Mouse (Mus musculus): Measurements from ENCODE around the gene B3galt2. TPM values are rescaled to one million over a fixed set of nuclear protein-coding genes. Genes with fewer than 3 reads are reported as not detected.
"Not testable (repeated sequence)": the region's sequence is repeated elsewhere in the genome, so short reads cannot be mapped to it uniquely, and the experiment has no call there.

The B3galt2 gene
- polyA plus RNA-seq, 1 experiment from 2014 or later: 0.12 TPM

- Histone ChIP-seq H3K4me2 (no peak overlapping the region), H3K4me3 (no peak overlapping the region), H3K27ac (no peak overlapping the region), H3K36me3 (peaks cover 14% of the 10 kb centered on the region), H3K4me1 (no peaks in the 10 kb centered on the region), H3K9me3 (replicated peaks) (no peaks in the 10 kb centered on the region), H3K9ac (no peak overlapping the region), H3K27me3 (replicated peaks) (no peaks in the 10 kb centered on the region)
- 84% methylated on average over 4 of the region's 4 CpGs for whole genome bisulfite sequencing (ENCODE audit: insufficient replicate concordance)
- ATAC-seq: no peak
Observed at GRCm38 (mm10) chr1:143646219-143646618, 5.8 kb downstream of the B3galt2 start.

- Histone ChIP-seq H3K27ac (no peak overlapping the region), H3K4me3 (no peak overlapping the region), H3K4me2 (no peak overlapping the region), H3K9ac (no peak overlapping the region), H3K4me1 (peaks cover 5% of the 10 kb centered on the region; the same call in 1 of the 2 replicates), H3K27me3 (replicated peaks) (no peaks in the 10 kb centered on the region), H3K36me3 (peaks cover 20% of the 10 kb centered on the region), H3K9me3 (replicated peaks) (no peaks in the 10 kb centered on the region)
- WGBS (ENCODE audit: insufficient replicate concordance): 85% methylated on average over 2 of the region's 2 CpGs
- ATAC-seq: no peak
Observed at GRCm38 (mm10) chr1:143650317-143650716, 9.9 kb downstream of the B3galt2 start.

DNA sequence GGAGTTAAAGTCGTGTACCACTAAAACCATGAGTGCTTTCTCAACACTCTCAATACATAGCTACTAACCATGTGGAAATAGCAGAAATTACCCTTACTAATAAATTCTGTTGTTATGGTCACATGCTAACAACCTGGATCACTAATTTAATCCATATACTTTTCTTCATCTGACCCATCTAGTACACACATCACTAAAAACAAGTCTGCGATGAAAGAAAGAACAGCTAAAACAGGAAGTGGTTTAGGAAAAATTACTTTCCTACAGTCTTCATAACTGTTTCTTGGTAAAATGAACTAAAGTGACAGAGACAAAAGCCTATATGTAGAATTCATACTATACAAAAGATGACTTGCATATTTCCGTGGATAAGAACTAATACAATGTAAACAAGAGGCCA is 13.2 kb downstream of the B3galt2 start:
- ATAC-seq: no peak
- H3K36me3 ChIP-seq: peaks cover 15% of the 10 kb centered on the region
- no peak overlapping the region for H3K27ac ChIP-seq
- no peak overlapping the region for H3K9ac ChIP-seq
- no peaks in the 10 kb centered on the region for H3K9me3 ChIP-seq (replicated peaks)
- H3K27me3 ChIP-seq (replicated peaks): no peaks in the 10 kb centered on the region
- 78% methylated on average over 3 of the region's 3 CpGs for WGBS (ENCODE audit: insufficient replicate concordance)
- no peak overlapping the region for H3K4me2 ChIP-seq
- H3K4me1 ChIP-seq: peaks cover 5% of the 10 kb centered on the region; the same call in 1 of the 2 replicates
- no peak overlapping the region for H3K4me3 ChIP-seq

- H3K4me2 ChIP-seq: no peak overlapping the region
- H3K36me3 ChIP-seq: peaks cover 51% of the 10 kb centered on the region
- H3K4me1 ChIP-seq: no peaks in the 10 kb centered on the region
- H3K9ac ChIP-seq: no peak overlapping the region
- 93% methylated on average over 2 of the region's 2 CpGs for WGBS (ENCODE audit: insufficient replicate concordance)
- H3K27ac ChIP-seq: no peak overlapping the region
- ATAC-seq: no peak
- no peaks in the 10 kb centered on the region for H3K9me3 ChIP-seq (replicated peaks)
- H3K4me3 ChIP-seq: no peak overlapping the region
- no peaks in the 10 kb centered on the region for H3K27me3 ChIP-seq (replicated peaks)
Observed at GRCm38 (mm10) chr1:143663197-143663596, 22.7 kb downstream of the B3galt2 start.

DNA sequence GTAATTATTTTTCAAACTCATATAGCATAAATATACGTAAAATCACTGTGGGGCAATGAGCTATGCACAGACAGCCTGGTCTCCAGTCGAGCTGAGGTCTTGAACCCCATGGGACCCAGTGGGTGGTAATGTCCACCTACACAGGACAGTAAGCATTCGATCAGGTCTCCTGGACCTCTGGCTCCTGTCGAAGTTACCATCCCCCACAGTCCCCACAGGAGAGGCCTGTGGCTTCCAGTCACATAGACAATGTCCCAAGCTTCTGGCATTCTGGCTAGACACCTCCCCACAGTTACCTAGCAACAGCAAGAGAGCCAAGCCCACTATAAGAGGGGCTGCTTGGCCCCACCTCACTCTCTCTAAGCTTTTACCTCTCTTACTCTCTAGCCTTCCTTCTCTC is 24.3 kb downstream of the B3galt2 start:
- H3K9me3 ChIP-seq (replicated peaks); H3K4me1 ChIP-seq; H3K4me3 ChIP-seq; H3K27ac ChIP-seq; ATAC-seq; H3K4me2 ChIP-seq; H3K9ac ChIP-seq; H3K27me3 ChIP-seq (replicated peaks): not testable (repeated sequence)
- H3K36me3 ChIP-seq: peaks cover 62% of the 10 kb centered on the region
- 75% methylated on average over 4 of the region's 4 CpGs for WGBS (ENCODE audit: insufficient replicate concordance)

GRCm38 (mm10) chr1:143675734-143676361 is 35.4 kb downstream of the B3galt2 start:
- Histone ChIP-seq H3K9ac (no peak overlapping the region), H3K36me3 (peaks cover 64% of the 10 kb centered on the region), H3K9me3 (replicated peaks) (no peaks in the 10 kb centered on the region), H3K4me3 (no peak overlapping the region), H3K27ac (no peak overlapping the region), H3K4me1 (no peaks in the 10 kb centered on the region), H3K4me2 (no peak overlapping the region), H3K27me3 (replicated peaks) (no peaks in the 10 kb centered on the region)
- 95% methylated on average over 4 of the region's 4 CpGs for WGBS (ENCODE audit: insufficient replicate concordance)
- no peak for ATAC-seq

GRCm38 (mm10) chr1:143681108-143681507 is 40.6 kb downstream of the B3galt2 start:
- 90% methylated on average over 5 of the region's 5 CpGs for WGBS (ENCODE audit: insufficient replicate concordance)
- no peaks in the 10 kb centered on the region for H3K4me1 ChIP-seq
- H3K9ac ChIP-seq: no peak overlapping the region
- no peaks in the 10 kb centered on the region for H3K9me3 ChIP-seq (replicated peaks)
- H3K27me3 ChIP-seq (replicated peaks): no peaks in the 10 kb centered on the region
- no peak overlapping the region for H3K27ac ChIP-seq
- H3K36me3 ChIP-seq: peaks cover 68% of the 10 kb centered on the region
- no peak overlapping the region for H3K4me3 ChIP-seq
- ATAC-seq: no peak
- H3K4me2 ChIP-seq: no peak overlapping the region

DNA sequence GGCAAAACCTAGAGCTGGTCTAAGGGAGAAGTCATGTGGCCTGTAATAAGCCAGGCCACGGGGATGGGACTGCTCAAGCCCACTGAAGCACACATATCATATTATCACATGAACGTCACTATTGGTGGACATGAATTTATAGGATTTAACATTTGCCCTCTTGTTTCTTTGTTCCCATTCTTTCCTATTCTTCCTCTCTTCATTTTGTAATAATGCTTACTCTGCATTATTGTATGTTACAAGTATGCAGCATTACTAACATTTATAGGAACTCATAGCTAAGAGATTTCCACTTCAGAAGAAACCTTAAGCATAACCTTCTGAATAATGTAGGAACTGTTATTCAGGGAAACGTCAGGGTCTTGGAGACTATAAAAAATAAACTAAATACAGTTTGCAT is 44.4 kb downstream of the B3galt2 start:
- peaks cover 64% of the 10 kb centered on the region for H3K36me3 ChIP-seq
- no peaks in the 10 kb centered on the region for H3K27me3 ChIP-seq (replicated peaks)
- WGBS (ENCODE audit: insufficient replicate concordance): 82% methylated on average over 3 of the region's 3 CpGs
- ATAC-seq: no peak
- no peak overlapping the region for H3K4me3 ChIP-seq
- no peak overlapping the region for H3K4me2 ChIP-seq
- no peaks in the 10 kb centered on the region for H3K4me1 ChIP-seq
- no peaks in the 10 kb centered on the region for H3K9me3 ChIP-seq (replicated peaks)
- no peak overlapping the region for H3K9ac ChIP-seq
- no peak overlapping the region for H3K27ac ChIP-seq

- H3K4me2 ChIP-seq: peak overlapping the region; percentile 86
- peaks cover 7% of the 10 kb centered on the region; the same call in 1 of the 2 replicates for H3K27me3 ChIP-seq (replicated peaks)
- peaks cover 16% of the 10 kb centered on the region for H3K36me3 ChIP-seq
- peaks cover 22% of the 10 kb centered on the region for H3K4me1 ChIP-seq
- H3K9ac ChIP-seq: peak overlapping the region; percentile 93
- peak overlapping the region; percentile 94 for H3K27ac ChIP-seq
- H3K4me3 ChIP-seq: peak overlapping the region; percentile 92
- H3K9me3 ChIP-seq (replicated peaks): no peaks in the 10 kb centered on the region
- no peak for ATAC-seq
- WGBS (ENCODE audit: insufficient replicate concordance): 1% methylated on average over 13 of the region's 13 CpGs
Observed at GRCm38 (mm10) chr1:143701736-143702135, 61.3 kb downstream of the B3galt2 start.

DNA sequence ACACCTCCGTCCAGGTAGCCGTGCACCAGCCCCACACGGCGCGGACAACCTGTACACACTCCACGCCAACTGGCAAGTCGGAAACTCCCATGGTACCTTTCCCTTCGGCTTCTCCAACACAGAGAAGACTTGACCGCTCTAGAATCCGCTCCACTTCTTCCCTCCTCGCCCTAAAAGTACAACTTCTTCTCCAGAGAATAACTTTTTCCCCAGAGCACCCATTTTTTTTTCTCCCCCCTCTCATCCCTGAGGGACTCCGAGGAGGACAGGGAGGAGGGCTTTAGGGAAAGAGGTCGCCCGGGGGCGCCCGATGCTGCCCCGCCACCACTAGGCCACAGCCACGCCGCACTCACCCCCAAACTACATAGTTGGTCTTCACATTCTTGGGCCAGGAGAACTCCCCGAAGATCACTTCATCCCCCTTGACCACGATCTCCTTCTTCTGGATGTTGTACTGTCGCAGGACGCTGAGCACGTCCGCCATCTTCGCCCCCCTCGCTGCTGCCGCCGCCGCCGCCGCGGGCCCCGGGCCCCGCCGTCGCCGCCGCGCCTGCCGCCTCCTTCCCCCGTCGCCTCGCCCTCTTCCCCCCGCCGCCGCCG is 61.8 kb downstream of the B3galt2 start:
- ATAC-seq: peak; percentile 62
- WGBS (ENCODE audit: insufficient replicate concordance): under 1% methylated on average over 42 of the region's 48 CpGs
- H3K27ac ChIP-seq: peak overlapping the region; percentile 94
- peaks cover 22% of the 10 kb centered on the region for H3K4me1 ChIP-seq
- H3K9me3 ChIP-seq (replicated peaks): no peaks in the 10 kb centered on the region
- peak overlapping the region; percentile 86 for H3K4me2 ChIP-seq
- H3K9ac ChIP-seq: peak overlapping the region; percentile 93
- H3K4me3 ChIP-seq: peak overlapping the region; percentile 92
- H3K36me3 ChIP-seq: peaks cover 11% of the 10 kb centered on the region
- peaks cover 7% of the 10 kb centered on the region; the same call in 1 of the 2 replicates for H3K27me3 ChIP-seq (replicated peaks)

- Histone ChIP-seq H3K9me3 (replicated peaks) (no peaks in the 10 kb centered on the region), H3K4me2 (peak within 1 kb of the TSS; percentile 86), H3K27ac (peak within 1 kb of the TSS; percentile 94), H3K9ac (peak within 1 kb of the TSS; percentile 93), H3K27me3 (replicated peaks) (peaks cover 7% of the 10 kb centered on the region; the same call in 1 of the 2 replicates), H3K36me3 (peaks cover 8% of the 10 kb centered on the region), H3K4me3 (peak within 1 kb of the TSS; percentile 92), H3K4me1 (peaks cover 22% of the 10 kb centered on the region)
- peak; percentile 100 for ATAC-seq
- WGBS (ENCODE audit: insufficient replicate concordance): under 1% methylated on average over 71 of the region's 74 CpGs
Observed at GRCm38 (mm10) chr1:143702741-143703262, 62.3 kb downstream of the B3galt2 start, which contains the start of gene Cdc73. Gene Cdc73, minus strand, starts transcription at chr1:143702893.

All from liver, embryonic 12.5 days (tissue).